Mouse (Mus musculus): ENCODE measurements around the gene Mdm4. TPM values are rescaled to one million over a fixed set of nuclear protein-coding genes. Genes with fewer than 3 reads are reported as not detected.
A peak's percentile ranks its signal among the peaks of the same experiment; 100 is the strongest.

Mdm4 gene
- total RNA-seq (2012; rRNA removed) (19.8 and 23.5 TPM in 2 replicates), polyA plus RNA-seq (2012; ENCODE audit: insufficient read depth in 1 of 2, insufficient read length in 2 of 2, low read depth in 1 of 2, low replicate concordance in 2 of 2, missing spikeins in 1 of 2) (10 to 100 TPM in 1 of 2 experiments, not detected in 1; 28.1 TPM)

DNA sequence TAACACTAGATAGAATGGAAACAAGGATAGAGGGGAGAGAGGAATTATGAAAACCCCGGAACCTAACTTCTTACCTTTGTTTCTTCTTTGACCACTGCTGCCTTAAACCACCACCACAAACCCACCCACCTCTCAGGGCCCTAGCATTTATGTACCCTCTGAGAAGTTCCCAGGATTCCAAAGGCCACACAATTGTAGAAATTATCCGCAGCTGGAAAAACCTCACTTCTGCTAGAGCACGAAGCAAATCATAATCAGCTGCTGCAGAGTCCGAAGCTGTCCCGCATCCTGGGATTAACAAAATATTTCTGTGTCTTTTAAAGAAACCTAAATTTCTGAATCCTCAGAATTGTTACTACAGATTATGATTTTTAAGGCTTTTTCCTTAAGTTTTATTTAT lies at the start of gene Mdm4:
Mdm4 (minus strand) TSS at position 101 of the 400 bp plus-strand sequence.
- H3K4me1 ChIP-seq (ENCODE audit: control insufficient read depth in 1 of 2, insufficient read depth in 2 of 2, low read length in 2 of 2) = peaks cover 5 to 29% of the 10 kb centered on the region in 2 experiments
- H3K27me3 ChIP-seq (ENCODE audit: control insufficient read depth in 1 of 2, insufficient read depth in 2 of 2, low read length in 2 of 2) = no peaks in the 10 kb centered on the region
- peak within 1 kb of the TSS; percentile 64 for H3K27ac ChIP-seq (ENCODE audit: control insufficient read depth, low read depth, low read length)
- no peaks in the 10 kb centered on the region for H3K79me2 ChIP-seq (ENCODE audit: control insufficient read depth, insufficient read depth, low read length, poor library complexity)
- no peak within 1 kb of the TSS for H3K4me3 ChIP-seq (ENCODE audit: control insufficient read depth in 1 of 2, insufficient read depth in 1 of 2, low read depth in 2 of 2, low read length in 2 of 2)
- H3K9me3 ChIP-seq (replicated peaks; ENCODE audit: insufficient read depth, low read length) = no peaks in the 10 kb centered on the region
- TF ChIP-seq CHD1 (IDR thresholded peaks at IDR 0.05; ENCODE audit: low read depth, low read length) = no peak
- no peak for TF ChIP-seq NRF1 (IDR thresholded peaks at IDR 0.05; ENCODE audit: insufficient read depth, low read depth, low read length, poor library complexity, severe bottlenecking)
- TF ChIP-seq GABPA (IDR thresholded peaks at IDR 0.05; ENCODE audit: low read depth, low read length) = no peak
- no peak for TF ChIP-seq CTCF (IDR thresholded peaks at IDR 0.05 in 2 of 3, conservative IDR thresholded peaks at IDR 0.05 in 1 of 3; ENCODE audit: control insufficient read depth in 1 of 3, insufficient read depth in 1 of 3, low read depth in 2 of 3, low read length in 3 of 3, poor library complexity in 1 of 3, severe bottlenecking in 1 of 3)
- no peak for TF ChIP-seq TAL1 (IDR thresholded peaks at IDR 0.05; ENCODE audit: low read length)
- TF ChIP-seq RAD21 (IDR thresholded peaks at IDR 0.05; ENCODE audit: low read depth, low read length) = no peak
- no peak for TF ChIP-seq RCOR1 (IDR thresholded peaks at IDR 0.05; ENCODE audit: low read depth, low read length)
- no peak for TF ChIP-seq GATA1 (IDR thresholded peaks at IDR 0.05; ENCODE audit: low read depth, low read length)
- TF ChIP-seq ELF1 (IDR thresholded peaks at IDR 0.05; ENCODE audit: low read depth, low read length) = no peak
- TF ChIP-seq ZNF384 (IDR thresholded peaks at IDR 0.05; ENCODE audit: low read depth, low read length) = no peak
- TF ChIP-seq NELFE (IDR thresholded peaks at IDR 0.05; ENCODE audit: low read depth, low read length) = no peak
- no peak for TF ChIP-seq USF2 (IDR thresholded peaks at IDR 0.05; ENCODE audit: borderline replicate concordance in 1 of 2, insufficient read depth in 1 of 2, low read depth in 1 of 2, low read length in 2 of 2)
- no peak for TF ChIP-seq BHLHE40 (IDR thresholded peaks at IDR 0.05; ENCODE audit: borderline replicate concordance, low read depth, low read length)
- no peak within 1 kb of the TSS for H3K9ac ChIP-seq (ENCODE audit: control insufficient read depth, low read depth, low read length, poor library complexity, severe bottlenecking)
- peaks cover 0 to 16% of the 10 kb centered on the region in 2 experiments; a peak in 2 of 4 replicates for H3K36me3 ChIP-seq (ENCODE audit: control insufficient read depth in 1 of 2, insufficient read depth in 2 of 2, low read length in 2 of 2)
- DNase-seq (ENCODE audit: low read depth, low spot score) = no peak

DNA sequence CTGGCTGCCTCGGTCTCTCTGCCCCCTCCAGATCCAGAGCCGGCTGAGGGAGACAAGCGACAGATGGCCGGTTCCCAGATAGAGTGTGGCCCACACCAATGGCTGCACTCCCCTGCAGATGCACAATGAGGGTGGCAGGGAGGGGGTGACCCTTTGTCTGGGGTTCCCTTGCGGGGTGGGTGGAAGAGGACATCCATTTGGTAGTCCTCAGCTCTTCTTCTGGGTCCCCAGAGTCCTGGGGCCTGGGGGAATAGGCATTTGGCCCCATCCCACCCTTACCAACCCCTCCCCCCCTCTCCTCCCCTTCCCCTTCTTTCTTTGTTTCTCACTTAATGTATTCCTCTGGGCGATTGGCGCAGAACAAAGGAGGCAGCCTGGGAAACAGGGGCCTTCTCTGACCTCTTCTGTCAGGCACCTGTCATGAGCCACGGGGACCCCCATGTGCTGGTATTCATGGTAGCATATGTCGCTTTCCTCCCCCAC lies 49.8 kb upstream of the Mdm4 start:
- H3K27ac ChIP-seq (ENCODE audit: control insufficient read depth, low read depth, low read length) = no peak overlapping the region
- DNase-seq (ENCODE audit: low read depth, low spot score) = no peak
- H3K4me3 ChIP-seq (ENCODE audit: control insufficient read depth in 1 of 2, insufficient read depth in 1 of 2, low read depth in 2 of 2, low read length in 2 of 2) = no peak overlapping the region
- no peaks in the 10 kb centered on the region for H3K79me2 ChIP-seq (ENCODE audit: control insufficient read depth, insufficient read depth, low read length, poor library complexity)
- peaks cover 0 to 19% of the 10 kb centered on the region in 2 experiments; a peak in 3 of 4 replicates for H3K36me3 ChIP-seq (ENCODE audit: control insufficient read depth in 1 of 2, insufficient read depth in 2 of 2, low read length in 2 of 2)
- H3K9me3 ChIP-seq (replicated peaks; ENCODE audit: insufficient read depth, low read length) = no peaks in the 10 kb centered on the region
- H3K9ac ChIP-seq (ENCODE audit: control insufficient read depth, low read depth, low read length, poor library complexity, severe bottlenecking) = no peak overlapping the region
- TF ChIP-seq NELFE (IDR thresholded peaks at IDR 0.05; ENCODE audit: low read depth, low read length) (no peak), UBTF (IDR thresholded peaks at IDR 0.05; ENCODE audit: borderline replicate concordance, insufficient read depth, low read depth, low read length) (no peak), CTCF (IDR thresholded peaks at IDR 0.05 in 2 of 3, conservative IDR thresholded peaks at IDR 0.05 in 1 of 3; ENCODE audit: control insufficient read depth in 1 of 3, insufficient read depth in 1 of 3, low read depth in 2 of 3, low read length in 3 of 3, poor library complexity in 1 of 3, severe bottlenecking in 1 of 3) (no peak), NRF1 (IDR thresholded peaks at IDR 0.05; ENCODE audit: insufficient read depth, low read depth, low read length, poor library complexity, severe bottlenecking) (no peak), CHD1 (IDR thresholded peaks at IDR 0.05; ENCODE audit: low read depth, low read length) (no peak), POLR2A (IDR thresholded peaks at IDR 0.05; ENCODE audit: control insufficient read depth in 1 of 2, insufficient read depth in 1 of 2, low read depth in 1 of 2, low read length in 2 of 2, poor library complexity in 1 of 2) (no peak), MYB (IDR thresholded peaks at IDR 0.05; ENCODE audit: low read depth, low read length) (no peak), ZC3H11A (IDR thresholded peaks at IDR 0.05; ENCODE audit: low read depth, low read length) (no peak), EP300 (IDR thresholded peaks at IDR 0.05; ENCODE audit: low read depth in 1 of 2, low read length in 2 of 2) (no peak), ETS1 (IDR thresholded peaks at IDR 0.05; ENCODE audit: low read depth, low read length) (no peak), RAD21 (IDR thresholded peaks at IDR 0.05; ENCODE audit: low read depth, low read length) (no peak), POLR2AphosphoS2 (IDR thresholded peaks at IDR 0.05; ENCODE audit: low read length) (no peak), SMC3 (IDR thresholded peaks at IDR 0.05; ENCODE audit: low read depth, low read length) (no peak), MAZ (IDR thresholded peaks at IDR 0.05; ENCODE audit: low read depth, low read length) (no peak)
- H3K4me1 ChIP-seq (ENCODE audit: control insufficient read depth in 1 of 2, insufficient read depth in 2 of 2, low read length in 2 of 2) = peaks cover 9 to 24% of the 10 kb centered on the region in 2 experiments; a peak in 3 of 4 replicates
- no peaks in the 10 kb centered on the region for H3K27me3 ChIP-seq (ENCODE audit: control insufficient read depth in 1 of 2, insufficient read depth in 2 of 2, low read length in 2 of 2)

Measured in MEL (cell line).